Mouse (Mus musculus) heart, embryonic 14.5 days (tissue): ENCODE measurements around the gene Prkci. TPM values are rescaled to one million over a fixed set of nuclear protein-coding genes. Genes with fewer than 3 reads are reported as not detected.
A peak's percentile ranks its signal among the peaks of the same experiment; 100 is the strongest.

Source experiments
- ATAC-seq: fragments of 200-750 bp; cut with Nextera tagmentation; 2 replicates; pipeline ENCODE4 v1.8.0; 2017; ENCODE audit warnings: low read depth, moderate TSS enrichment; ENCODE audit not compliant: insufficient number of reproducible peaks, insufficient read depth, low FRiP score
- H3K27ac ChIP-seq, 2 experiments: fragments of 200-500 bp in 1 of 2; fragments of 300-500 bp in 1 of 2; sonication (generic) in 1 of 2; replicated peaks in 1 of 2; 2 replicates each; pipeline ENCODE4 v1.5.1; 2012 to 2014; ENCODE audit warnings: low read depth in 2 of 2, low read length in 2 of 2, control low read depth in 1 of 2, mild to moderate bottlenecking in 1 of 2, mixed read lengths in 1 of 2; ENCODE audit not compliant: control insufficient read depth in 1 of 2, insufficient read depth in 1 of 2
- H3K27me3 ChIP-seq: fragments of 300-500 bp; sonication (generic); 2 replicates; pipeline ENCODE4 v1.6.1; 2014; ENCODE audit warnings: mild to moderate bottlenecking, low read length, control low read depth; ENCODE audit not compliant: control insufficient read depth, insufficient read depth
- H3K36me3 ChIP-seq: fragments of 300-500 bp; sonication (generic); 2 replicates; pipeline ENCODE4 v1.6.1; 2014; ENCODE audit warnings: mild to moderate bottlenecking, control low read depth, low read length, mixed read lengths; ENCODE audit not compliant: control insufficient read depth, insufficient read depth
- H3K4me1 ChIP-seq, 2 experiments: fragments of 200-500 bp in 1 of 2; fragments of 300-500 bp in 1 of 2; sonication (generic) in 1 of 2; 2 replicates each; pipeline ENCODE4 v1.6.1; 2012 to 2014; ENCODE audit warnings: low read length in 2 of 2, control low read depth in 1 of 2, mixed read lengths in 1 of 2; ENCODE audit not compliant: control insufficient read depth in 2 of 2, insufficient read depth in 2 of 2
- H3K4me2 ChIP-seq: fragments of 300-500 bp; sonication (generic); 2 replicates; pipeline ENCODE4 v1.6.1; 2014; ENCODE audit warnings: mild to moderate bottlenecking, low read length
- H3K4me3 ChIP-seq, 2 experiments: fragments of 200-500 bp in 1 of 2; fragments of 300-500 bp in 1 of 2; sonication (generic) in 1 of 2; 2 replicates each; pipeline ENCODE4 v1.5.1; 2012 to 2014; ENCODE audit warnings: low read length in 2 of 2, mild to moderate bottlenecking in 2 of 2, control low read depth in 1 of 2, low read depth in 1 of 2, moderate library complexity in 1 of 2; ENCODE audit not compliant: control insufficient read depth in 1 of 2, insufficient read depth in 1 of 2
- H3K9ac ChIP-seq: fragments of 300-500 bp; sonication (generic); 2 replicates; pipeline ENCODE4 v1.6.1; 2014; ENCODE audit warnings: mild to moderate bottlenecking, low read length
- H3K9me3 ChIP-seq: fragments of 300-500 bp; sonication (generic); 2 replicates; pipeline ENCODE4 v1.6.1; 2016; ENCODE audit warnings: low read length, control low read depth; ENCODE audit not compliant: control insufficient read depth
- WGBS: fragments of 180-500 bp; shearing (Covaris S2); extraction: QIAGEN DNeasy Blood & Tissue Kit; methylation state at CpG from one replicate; pipeline ENCODE4 v1.1.7; 2014; 5-methylcytosine and 5-hydroxymethylcytosine counted together
- polyA plus RNA-seq: library from polyadenylated mRNA; unstranded; fragments of >200 nt; fragmentation: Nextera tagmentation; extraction: Ambion mirVana; gene quantifications from 2 replicates; pipeline ENCODE4 v1.2.1, GENCODE M21; 2014

Prkci gene
- polyA plus RNA-seq, 1 experiment from 2014 or later = 21.1 TPM

DNA sequence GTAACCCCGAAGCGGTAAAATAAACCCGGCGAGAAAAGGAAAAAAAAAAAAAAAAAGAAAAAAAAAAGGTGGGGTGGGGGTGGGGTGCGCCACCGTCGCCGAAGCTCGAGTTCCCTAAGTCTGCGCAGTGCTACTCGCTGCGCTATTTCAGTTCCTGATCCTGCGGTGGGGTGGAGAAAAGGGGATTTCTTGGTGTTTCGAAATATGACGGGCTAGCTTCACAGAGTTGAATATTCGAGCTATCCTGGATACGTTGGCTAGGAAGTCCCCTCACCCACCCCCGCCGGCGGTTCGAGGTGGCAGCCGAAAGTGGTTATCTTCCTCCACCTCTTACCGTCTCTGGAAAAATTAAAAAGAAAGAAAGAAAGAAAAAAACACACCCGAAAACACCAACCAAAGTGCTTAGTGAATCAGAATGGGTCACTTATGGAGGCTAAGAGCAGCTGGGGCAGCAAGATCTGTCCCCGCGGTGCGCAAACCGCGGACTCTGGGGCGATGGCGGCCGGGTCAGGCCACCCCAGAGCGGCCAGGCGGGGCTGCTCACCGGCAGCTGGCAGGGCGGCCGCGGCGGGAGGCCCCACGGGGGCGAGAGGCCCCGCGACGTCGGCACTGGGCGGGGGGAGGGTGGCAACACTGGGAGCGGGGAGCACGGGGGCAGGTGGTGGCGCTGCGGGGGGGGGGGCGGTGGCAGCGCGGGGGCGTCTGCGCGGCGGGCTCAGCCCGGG is 98.2 kb downstream of the Prkci start:
- Histone ChIP-seq H3K9me3 (no peaks in the 10 kb centered on the region), H3K4me2 (peak overlapping the region; percentile 73), H3K4me3 (peak overlapping the region; percentile 93 to 95), H3K27ac (peak overlapping the region; percentile 99 to 100), H3K36me3 (peaks cover 16% of the 10 kb centered on the region), H3K9ac (peak overlapping the region; percentile 95), H3K27me3 (no peaks in the 10 kb centered on the region), H3K4me1 (peaks cover 6 to 19% of the 10 kb centered on the region in 2 experiments)
- WGBS = under 1% methylated on average over 37 of the region's 58 CpGs
- ATAC-seq = peak; percentile 41

DNA sequence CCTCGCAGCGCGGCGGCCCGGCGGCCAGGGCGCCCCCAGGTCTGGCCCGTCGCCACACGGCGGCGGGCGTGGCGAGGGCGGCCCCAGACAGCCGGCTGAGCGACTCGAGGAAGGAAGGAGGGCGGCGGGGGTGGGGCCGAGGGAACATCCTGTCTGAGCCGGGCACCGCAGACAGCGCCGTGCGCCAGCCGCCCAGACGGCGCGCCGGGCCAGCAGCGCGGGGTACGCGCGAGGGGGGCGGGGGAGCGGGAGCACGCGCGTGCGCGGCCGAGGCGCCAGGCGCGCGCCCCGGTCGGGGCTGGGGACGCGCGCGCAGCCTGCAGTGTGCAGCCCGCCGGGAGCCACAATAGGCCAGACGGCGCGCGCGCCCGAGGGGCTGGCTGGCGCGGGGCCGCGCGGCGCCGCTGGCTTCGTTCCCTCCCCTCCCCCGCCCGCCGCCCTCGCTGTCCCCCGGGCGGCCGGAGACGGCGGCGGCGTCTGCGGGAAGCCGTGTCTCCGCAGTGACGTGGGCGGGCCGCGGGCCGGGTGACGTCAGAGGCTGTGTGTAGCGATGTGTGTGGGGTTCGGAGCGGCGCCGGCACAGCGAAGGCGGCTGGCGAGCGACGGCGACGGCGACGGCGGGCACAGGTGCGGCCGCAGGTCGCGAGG is 99.1 kb downstream of the Prkci start, which contains the start of gene Skil:
Skil (plus strand) TSS at position 528 of the 648 bp plus-strand sequence.
- WGBS = under 1% methylated on average over 69 of the region's 109 CpGs
- peak within 1 kb of the TSS; percentile 99 to 100 for H3K27ac ChIP-seq
- peaks cover 16% of the 10 kb centered on the region for H3K36me3 ChIP-seq
- H3K27me3 ChIP-seq = no peaks in the 10 kb centered on the region
- H3K4me2 ChIP-seq = peak within 1 kb of the TSS; percentile 73
- peak within 1 kb of the TSS; percentile 95 for H3K9ac ChIP-seq
- peak within 1 kb of the TSS; percentile 93 to 95 for H3K4me3 ChIP-seq
- no peaks in the 10 kb centered on the region for H3K9me3 ChIP-seq
- H3K4me1 ChIP-seq = peaks cover 6 to 23% of the 10 kb centered on the region in 2 experiments
- peak; percentile 95 for ATAC-seq

DNA sequence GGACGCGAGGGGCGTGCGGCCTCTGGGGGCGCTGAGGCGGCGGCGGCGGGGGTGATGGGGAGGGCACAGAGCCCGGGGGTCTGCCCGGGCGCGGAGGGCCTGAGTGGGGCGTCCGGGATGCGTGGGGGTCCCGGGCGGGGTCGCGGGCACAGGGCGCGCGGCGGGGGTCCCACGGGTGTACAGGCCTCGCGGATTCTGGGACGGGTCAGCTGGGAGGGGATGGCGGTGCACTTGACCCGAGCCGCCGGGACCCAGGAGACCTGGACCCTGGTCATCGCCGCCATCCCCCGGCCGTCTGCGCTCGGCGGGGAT is 99.6 kb downstream of the Prkci start:
- H3K27me3 ChIP-seq = no peaks in the 10 kb centered on the region
- ATAC-seq = peak; percentile 2; the same call in 1 of the 2 replicates
- WGBS = under 1% methylated on average over 23 of the region's 39 CpGs

DNA sequence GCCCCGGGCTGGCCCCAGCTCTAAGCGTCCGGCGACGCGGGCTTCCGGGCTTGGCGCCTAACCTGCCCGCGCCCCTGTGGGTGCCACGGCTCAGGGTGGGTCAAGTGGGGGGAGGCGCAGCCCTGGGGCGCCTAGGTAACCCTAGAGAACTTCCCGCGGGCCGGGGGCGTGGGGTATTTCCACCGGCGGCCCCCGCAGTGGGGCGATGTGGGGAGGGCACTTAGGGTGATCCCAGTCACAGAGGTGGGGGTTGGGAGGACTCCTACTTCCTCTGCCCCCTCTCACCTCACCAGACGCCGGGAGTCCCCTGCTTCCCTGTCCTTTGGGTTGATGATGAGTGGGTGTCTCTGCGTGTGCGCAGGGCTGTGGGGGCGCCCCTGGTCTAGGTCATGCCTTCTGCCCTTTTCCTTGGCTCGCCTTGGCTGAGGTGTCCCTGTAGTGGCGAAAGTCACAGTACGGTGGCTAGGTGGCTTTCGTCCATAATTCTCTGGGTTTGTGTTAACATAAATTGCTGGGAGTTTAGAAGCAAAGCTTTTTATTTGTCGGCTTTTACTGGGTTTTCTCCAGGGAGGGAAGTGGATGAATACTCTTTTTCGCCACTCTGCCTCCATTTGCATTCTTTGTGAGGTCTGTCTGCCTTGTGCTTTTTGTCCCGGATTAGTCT is 100.1 kb downstream of the Prkci start:
- Histone ChIP-seq H3K36me3 (peaks cover 16% of the 10 kb centered on the region), H3K27me3 (no peaks in the 10 kb centered on the region), H3K4me2 (peak overlapping the region; percentile 71), H3K9ac (peak overlapping the region; percentile 95), H3K4me1 (peaks cover 6 to 27% of the 10 kb centered on the region in 2 experiments), H3K9me3 (no peaks in the 10 kb centered on the region), H3K27ac (peak overlapping the region; percentile 88 to 99), H3K4me3 (peak overlapping the region; percentile 93 to 95)
- under 1% methylated on average over 31 of the region's 33 CpGs for WGBS
- ATAC-seq = peak; percentile 11; the same call in 1 of the 2 replicates

More for the DNA sequence above, 99.6 kb downstream of the Prkci start:
- H3K4me1 ChIP-seq = peaks cover 6 to 26% of the 10 kb centered on the region in 2 experiments
- peaks cover 16% of the 10 kb centered on the region for H3K36me3 ChIP-seq
- peak overlapping the region; percentile 93 to 95 for H3K4me3 ChIP-seq
- peak overlapping the region; percentile 88 to 99 for H3K27ac ChIP-seq
- H3K4me2 ChIP-seq = peak overlapping the region; percentile 71
- no peaks in the 10 kb centered on the region for H3K9me3 ChIP-seq
- H3K9ac ChIP-seq = peak overlapping the region; percentile 95

DNA sequence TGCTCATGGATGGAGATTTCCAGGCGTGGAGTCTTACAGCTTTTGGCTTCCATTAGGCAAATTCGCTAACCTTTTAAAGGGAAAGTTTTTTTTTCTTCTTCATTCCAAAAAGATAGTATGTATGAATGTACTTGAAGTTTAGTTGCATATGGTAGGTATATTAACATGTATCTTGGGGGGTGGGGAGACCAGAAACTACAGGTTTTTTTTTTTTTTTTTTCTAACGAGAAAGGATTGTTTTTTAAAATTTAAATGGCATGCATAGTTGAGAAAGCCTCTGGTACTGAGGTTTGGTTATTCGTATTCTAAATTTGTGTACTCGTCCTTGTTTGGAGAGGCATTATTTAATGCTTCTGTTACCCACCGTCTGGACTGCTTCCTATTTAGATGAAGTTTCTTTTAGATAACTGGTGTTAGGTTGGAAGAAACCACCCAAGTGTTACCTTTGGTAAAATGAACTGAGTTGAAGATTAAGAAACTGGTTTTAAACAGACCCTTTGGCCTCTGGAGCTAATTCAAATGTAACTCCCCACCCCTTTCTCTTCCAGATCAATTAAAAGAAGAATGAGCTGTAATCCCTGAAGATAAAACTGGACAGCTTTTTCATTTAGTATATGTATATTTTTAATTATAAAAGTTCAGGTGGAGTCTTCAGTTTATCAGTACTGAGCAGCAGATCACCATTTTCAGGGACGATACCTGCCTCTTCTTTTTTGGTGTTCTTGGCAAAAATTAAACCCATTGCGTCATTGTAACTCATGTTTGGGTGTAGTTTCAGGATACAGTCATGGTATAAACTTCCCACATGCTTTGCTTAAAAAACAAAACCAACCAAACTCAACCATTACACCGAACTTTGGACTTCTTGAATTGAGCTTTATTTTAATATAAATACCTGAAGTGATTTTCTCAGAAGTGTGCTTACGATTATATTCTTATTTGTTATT is 100.9 kb downstream of the Prkci start:
- H3K4me1 ChIP-seq = peaks cover 6 to 30% of the 10 kb centered on the region in 2 experiments
- peaks cover 16% of the 10 kb centered on the region for H3K36me3 ChIP-seq
- peak overlapping the region; percentile 71 for H3K4me2 ChIP-seq
- no peaks in the 10 kb centered on the region for H3K9me3 ChIP-seq
- 50% methylated on average over 10 of the region's 10 CpGs for WGBS
- no peaks in the 10 kb centered on the region for H3K27me3 ChIP-seq
- H3K27ac ChIP-seq = peak overlapping the region; percentile 88 to 99
- H3K4me3 ChIP-seq = peak overlapping the region; percentile 93 to 95
- H3K9ac ChIP-seq = peak overlapping the region; percentile 95
- ATAC-seq = no peak

DNA sequence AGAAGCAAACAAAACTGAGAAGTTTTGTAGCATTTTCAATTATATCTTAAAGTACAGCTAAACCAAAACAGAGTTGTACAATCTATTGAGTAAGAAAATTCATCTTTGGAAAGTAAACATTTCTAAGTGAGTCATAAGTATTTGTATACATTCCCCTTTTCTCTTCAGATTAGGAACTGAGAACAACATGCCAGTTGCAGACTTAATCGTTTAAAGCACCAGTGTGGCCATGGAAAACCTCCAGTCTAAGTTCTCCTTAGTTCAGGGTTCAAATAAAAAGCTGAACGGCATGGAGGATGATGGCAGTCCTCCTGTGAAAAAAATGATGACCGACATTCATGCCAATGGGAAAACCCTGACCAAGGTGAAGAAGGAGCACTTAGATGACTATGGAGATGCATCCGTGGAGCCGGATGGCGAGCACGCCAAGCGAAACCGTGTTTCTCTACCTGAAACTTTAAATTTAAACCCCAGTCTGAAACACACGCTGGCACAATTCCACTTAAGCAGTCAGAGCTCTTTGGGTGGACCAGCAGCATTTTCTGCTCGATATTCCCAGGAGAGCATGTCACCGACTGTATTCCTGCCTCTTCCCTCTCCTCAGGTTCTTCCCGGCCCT is 101.7 kb downstream of the Prkci start:
- Histone ChIP-seq H3K27me3 (no peaks in the 10 kb centered on the region), H3K4me2 (peak overlapping the region; percentile 71), H3K36me3 (peaks cover 16% of the 10 kb centered on the region), H3K4me1 (peaks cover 6 to 35% of the 10 kb centered on the region in 2 experiments), H3K9ac (no peak overlapping the region), H3K4me3 (no peak overlapping the region), H3K9me3 (no peaks in the 10 kb centered on the region), H3K27ac (no peak overlapping the region)
- WGBS = 77% methylated on average over 13 of the region's 13 CpGs
- no peak for ATAC-seq
